Mouse (Mus musculus) CD4-positive, CD25-positive, alpha-beta regulatory T cell (primary cell): Measurements from ENCODE around the gene Dnaaf1. TPM values are rescaled to one million over a fixed set of nuclear protein-coding genes. Genes with fewer than 3 reads are reported as not detected.

Experiments used
- polyA plus RNA-seq: library from polyadenylated mRNA; unstranded; fragments of 100-300 nt; shearing (Covaris generic); gene quantifications from one replicate; pipeline ENCODE4 v1.2.1, GENCODE M21; 2017

The Dnaaf1 gene
- polyA plus RNA-seq, result not detected

GRCm38 (mm10) chr8:119574437-119575365 is at the start of gene Dnaaf1, which contains the start of gene Hsdl1:
TSS of gene Dnaaf1 (plus strand) at chr8:119575235.
TSS of gene Hsdl1 (minus strand) at chr8:119575183.

GRCm38 (mm10) chr8:119558603-119559401 is 16.2 kb upstream of the Dnaaf1 start, which contains the start of gene Mbtps1:
TSS of gene Mbtps1 (minus strand) at chr8:119558735.

GRCm38 (mm10) chr8:119604996-119605395 is 30.0 kb downstream of the Dnaaf1 start, which contains the start of gene Taf1c:
TSS of gene Taf1c (minus strand) at chr8:119605222.

GRCm38 (mm10) chr8:119612471-119612870 is 37.4 kb downstream of the Dnaaf1 start, which contains the start of gene Adad2:
TSS of gene Adad2 (plus strand) at chr8:119612747.

GRCm38 (mm10) chr8:119635378-119635777 is 60.3 kb downstream of the Dnaaf1 start, which contains the start of gene Kcng4:
TSS of gene Kcng4 (minus strand) at chr8:119635680.

Other genes with a start within 250 kb of the Dnaaf1 start
- gene Hsbp1, start 230.7 kb upstream of the Dnaaf1 start, polyA plus RNA-seq, result 183 TPM
- gene Mlycd, start 180.4 kb upstream of the Dnaaf1 start, polyA plus RNA-seq, result 32.5 TPM
- gene Osgin1, start 141.1 kb upstream of the Dnaaf1 start, polyA plus RNA-seq, result 35.2 TPM
- gene Necab2, start 128.5 kb upstream of the Dnaaf1 start, polyA plus RNA-seq, result not detected
- not detected for gene Slc38a8, start 73.5 kb upstream of the Dnaaf1 start, polyA plus RNA-seq
- 85.7 TPM for gene Mbtps1, start 16.5 kb upstream of the Dnaaf1 start, polyA plus RNA-seq
- 141 TPM for gene Hsdl1, start 52 bp upstream of the Dnaaf1 start, polyA plus RNA-seq
- 31.5 TPM for gene Taf1c, start 30.0 kb downstream of the Dnaaf1 start, polyA plus RNA-seq
- gene Adad2, start 37.5 kb downstream of the Dnaaf1 start, polyA plus RNA-seq, result not detected
- gene Kcng4, start 60.4 kb downstream of the Dnaaf1 start, polyA plus RNA-seq, result not detected
- gene Wfdc1, start 91.1 kb downstream of the Dnaaf1 start, polyA plus RNA-seq, result not detected
- gene Atp2c2, start 124.8 kb downstream of the Dnaaf1 start, polyA plus RNA-seq, result not detected
- gene Tldc1, start 203.2 kb downstream of the Dnaaf1 start, polyA plus RNA-seq, result 11.0 TPM